Mouse (Mus musculus) adipocyte (in vitro differentiated cells): ENCODE results near the gene Adgrv1.
"Not testable (repeated sequence)": the region's sequence is repeated elsewhere in the genome, so short reads cannot be mapped to it uniquely, and the experiment has no call there.

Experiments
- DNase-seq: peaks from one replicate; pipeline ENCODE4 v3.0.0-alpha.2; 2016; ENCODE audit warnings: low spot score

The Adgrv1 gene

GRCm38 (mm10) chr13:81332018-81332417 lies 300.9 kb downstream of the Adgrv1 start:
- DNase-seq: no peak

- no peak for DNase-seq
These were observed 303.2 kb downstream of the Adgrv1 start for GRCm38 (mm10) chr13:81329762-81330161.

GRCm38 (mm10) chr13:81328181-81328580 lies 304.8 kb downstream of the Adgrv1 start:
- DNase-seq: no peak

GRCm38 (mm10) chr13:81325606-81326215 lies 307.2 kb downstream of the Adgrv1 start:
- no peak for DNase-seq

- DNase-seq: no peak
These were observed 309.2 kb downstream of the Adgrv1 start for GRCm38 (mm10) chr13:81323546-81324316.

GRCm38 (mm10) chr13:81316581-81316980 lies 316.4 kb downstream of the Adgrv1 start:
- DNase-seq: no peak

- peak; percentile 6 for DNase-seq
These were observed 318.4 kb downstream of the Adgrv1 start for GRCm38 (mm10) chr13:81314306-81315120.

GRCm38 (mm10) chr13:81312148-81312547 lies 320.8 kb downstream of the Adgrv1 start:
- no peak for DNase-seq

- no peak for DNase-seq
These were observed 332.1 kb downstream of the Adgrv1 start for GRCm38 (mm10) chr13:81300851-81301250.

- DNase-seq: no peak
These were observed 338.8 kb downstream of the Adgrv1 start for GRCm38 (mm10) chr13:81294106-81294505.

GRCm38 (mm10) chr13:81282193-81282592 lies 350.8 kb downstream of the Adgrv1 start:
- no peak for DNase-seq

- no peak for DNase-seq
These were observed 352.2 kb downstream of the Adgrv1 start for GRCm38 (mm10) chr13:81280650-81281229.

GRCm38 (mm10) chr13:81279351-81279736 lies 353.6 kb downstream of the Adgrv1 start:
- DNase-seq: no peak

- no peak for DNase-seq
These were observed 354.1 kb downstream of the Adgrv1 start for GRCm38 (mm10) chr13:81278669-81279350.

- DNase-seq: no peak
These were observed 359.1 kb downstream of the Adgrv1 start for GRCm38 (mm10) chr13:81273837-81274236.

GRCm38 (mm10) chr13:81270396-81270795 lies 362.6 kb downstream of the Adgrv1 start:
- DNase-seq: no peak

GRCm38 (mm10) chr13:81269056-81269455 lies 363.9 kb downstream of the Adgrv1 start:
- DNase-seq: no peak

GRCm38 (mm10) chr13:81267489-81267888 lies 365.5 kb downstream of the Adgrv1 start:
- DNase-seq: not testable (repeated sequence)

GRCm38 (mm10) chr13:81264465-81264864 lies 368.5 kb downstream of the Adgrv1 start:
- no peak for DNase-seq

GRCm38 (mm10) chr13:81241181-81241580 lies 391.8 kb downstream of the Adgrv1 start:
- no peak for DNase-seq

GRCm38 (mm10) chr13:81239836-81240235 lies 393.1 kb downstream of the Adgrv1 start:
- DNase-seq: no peak

GRCm38 (mm10) chr13:81239427-81239826 lies 393.5 kb downstream of the Adgrv1 start:
- DNase-seq: no peak
